ENCODE assay signal across 10 mouse cellular contexts in genomic region chr5:144015312-144015650, GRCm38 (mm10). TPM values are rescaled to one million over a fixed set of nuclear protein-coding genes. Genes with fewer than 3 reads are reported as not detected.
DNase-seq lines count a peak whose midpoint lies in the region; ATAC-seq and TF ChIP-seq lines count a peak whose summit lies in the region.
"Had no signal": no experiment of that assay in that cellular context is flagged by ENCODE, and none has a peak within 500 bp of the region (broad histone marks: within the 10 kb centered on the region; RNA-seq: fewer than 3 reads in every experiment).

No protein-coding gene starts in this region.

- no peaks in the 10 kb centered on the region for H3K27me3 ChIP-seq in heart, embryonic 16.5 days (ENCODE audit: control insufficient read depth, insufficient read depth, low read length)
- no peaks in the 10 kb centered on the region for H3K27me3 ChIP-seq in embryonic facial prominence, embryonic 10.5 days (replicated peaks; ENCODE audit: low read depth, poor library complexity, severe bottlenecking)
- H3K27me3 ChIP-seq in intestine, embryonic 15.5 days (replicated peaks): no peaks in the 10 kb centered on the region
- H3K27me3 ChIP-seq in midbrain, postnatal 0 days (ENCODE audit: insufficient read depth, low read length): no peaks in the 10 kb centered on the region

- no peaks in the 10 kb centered on the region for H3K9me3 ChIP-seq in heart, embryonic 16.5 days (replicated peaks; ENCODE audit: control insufficient read depth, low read length)
- no peaks in the 10 kb centered on the region for H3K9me3 ChIP-seq in embryonic facial prominence, embryonic 10.5 days
- H3K9me3 ChIP-seq in intestine, embryonic 15.5 days: no peaks in the 10 kb centered on the region
- no peaks in the 10 kb centered on the region for H3K9me3 ChIP-seq in midbrain, postnatal 0 days (ENCODE audit: low read length)

- TF ChIP-seq CTCF in midbrain, postnatal 0 days (IDR thresholded peaks at IDR 0.05): no peak

- peaks cover 4% of the 10 kb centered on the region for H3K4me1 ChIP-seq in heart, embryonic 16.5 days (ENCODE audit: control insufficient read depth, insufficient read depth, low read length)
- peaks cover 3% of the 10 kb centered on the region; the same call in 1 of the 2 replicates for H3K4me1 ChIP-seq in embryonic facial prominence, embryonic 10.5 days
- H3K4me1 ChIP-seq in intestine, embryonic 15.5 days (replicated peaks): no peaks in the 10 kb centered on the region
- no peaks in the 10 kb centered on the region for H3K4me1 ChIP-seq in midbrain, postnatal 0 days (ENCODE audit: insufficient read depth, low read length)

- no peak for ATAC-seq in heart, embryonic 16.5 days (replicated peaks; ENCODE audit: extremely low read depth, insufficient read depth, low FRiP score)
- peak; percentile 68 for ATAC-seq in intestine, embryonic 15.5 days
- 0 out of 2 replicates have a peak, but pooled peaks have one; percentile 21 for ATAC-seq in midbrain, postnatal 0 days (ENCODE audit: low FRiP score)
- no peak for ATAC-seq in CD4-positive, CD25-positive, alpha-beta regulatory T cell, adult 4 months

- H3K9ac ChIP-seq in heart, embryonic 16.5 days (ENCODE audit: low read length): no peak overlapping the region
- H3K9ac ChIP-seq in intestine, embryonic 15.5 days: no peak overlapping the region
- no peak overlapping the region for H3K9ac ChIP-seq in midbrain, postnatal 0 days (replicated peaks; ENCODE audit: low read length, poor library complexity, severe bottlenecking)

- 77% methylated on average over 3 of the region's 3 CpGs for WGBS in heart, embryonic 16.5 days
- 75% methylated on average over 3 of the region's 3 CpGs for WGBS in embryonic facial prominence, embryonic 10.5 days
- WGBS in intestine, embryonic 15.5 days: 59% methylated on average over 3 of the region's 3 CpGs
- WGBS in midbrain, postnatal 0 days: 80% methylated on average over 3 of the region's 3 CpGs

- no peak for DNase-seq in heart, postnatal 10 days
- DNase-seq in embryonic facial prominence, embryonic 10.5 days (ENCODE audit: low spot score): no peak
- DNase-seq in midbrain, postnatal 0 days (ENCODE audit: low spot score): no peak
- no peak for DNase-seq in spleen, postnatal 4 days (ENCODE audit: low spot score in 2 of 2)
- DNase-seq in left cerebral cortex, adult 8-10 months (ENCODE audit: low spot score in 2 of 2): no peak

- no peak overlapping the region for H3K27ac ChIP-seq in heart, embryonic 16.5 days (ENCODE audit: low read length)
- peak overlapping the region; percentile 92; the same call in 1 of the 2 replicates for H3K27ac ChIP-seq in embryonic facial prominence, embryonic 10.5 days (replicated peaks)
- H3K27ac ChIP-seq in intestine, embryonic 15.5 days: no peak overlapping the region
- H3K27ac ChIP-seq in midbrain, postnatal 0 days (ENCODE audit: low read depth, low read length): no peak overlapping the region

- no peak overlapping the region; the same call in 1 of the 2 replicates for H3K4me3 ChIP-seq in heart, embryonic 16.5 days (ENCODE audit: low read length)
- H3K4me3 ChIP-seq in embryonic facial prominence, embryonic 10.5 days: peak overlapping the region; percentile 93
- H3K4me3 ChIP-seq in intestine, embryonic 15.5 days (replicated peaks): no peak overlapping the region
- peak overlapping the region; percentile 82; the same call in 1 of the 2 replicates for H3K4me3 ChIP-seq in midbrain, postnatal 0 days (ENCODE audit: low read depth, low read length)

- H3K36me3 ChIP-seq in heart, embryonic 16.5 days (ENCODE audit: control insufficient read depth, insufficient read depth): peaks cover 19% of the 10 kb centered on the region
- peaks cover 24% of the 10 kb centered on the region for H3K36me3 ChIP-seq in embryonic facial prominence, embryonic 10.5 days (replicated peaks)
- peaks cover 4% of the 10 kb centered on the region; the same call in 1 of the 2 replicates for H3K36me3 ChIP-seq in intestine, embryonic 15.5 days
- H3K36me3 ChIP-seq in midbrain, postnatal 0 days (ENCODE audit: insufficient read depth, low read length): peaks cover 18% of the 10 kb centered on the region

- intact Hi-C loops in heart, postnatal 10 days (cut with DNase I): no loop called here

- peak overlapping the region; percentile 57 for H3K4me2 ChIP-seq in heart, embryonic 16.5 days (ENCODE audit: low read depth, low read length)
- peak overlapping the region; percentile 47 for H3K4me2 ChIP-seq in intestine, embryonic 15.5 days (replicated peaks)
- peak overlapping the region; percentile 42; the same call in 1 of the 2 replicates for H3K4me2 ChIP-seq in midbrain, postnatal 0 days (ENCODE audit: low read depth, low read length, poor library complexity, severe bottlenecking)

RNA-seq across cellular contexts. Expression of gene Ccz1, which starts 0.6 kb away (rescaled TPM):
- 49.9 and 57.6 TPM in 2 replicates for polyA plus RNA-seq in heart, embryonic 16.5 days (2015; fragmentation: Nextera tagmentation; extraction: Ambion mirVana)
- total RNA-seq in heart, postnatal 10 days (2021): 10 to 100 TPM; 36.0 to 39.6 TPM
- 91.4 and 99.3 TPM in 2 replicates for polyA plus RNA-seq in embryonic facial prominence, embryonic 10.5 days (2016; fragmentation: Nextera tagmentation; extraction: Ambion mirVana)
- 69.0 and 75.7 TPM in 2 replicates for polyA plus RNA-seq in intestine, embryonic 15.5 days (2015; fragmentation: Nextera tagmentation; extraction: Ambion mirVana)
- 46.9 and 72.6 TPM in 2 replicates for total RNA-seq in midbrain, postnatal 0 days (2014; rRNA removed)
- 69.3 and 70.3 TPM in 2 replicates for polyA plus RNA-seq in midbrain, postnatal 0 days (2015; fragmentation: Nextera tagmentation; extraction: Ambion mirVana)
- 10 to 100 TPM; 36.3 to 36.6 TPM for polyA plus RNA-seq in CD4-positive, CD25-positive, alpha-beta regulatory T cell, adult 4 months (2017; shearing (Covaris generic))
- 10 to 100 TPM; 39.1 to 44.3 (median 40.7) TPM for total RNA-seq in left cerebral cortex, adult 8-10 months (2022)

RNA-seq across cellular contexts. Expression of gene Ocm, which starts 11.2 kb away (rescaled TPM):
- polyA plus RNA-seq in heart, embryonic 16.5 days (2015; fragmentation: Nextera tagmentation; extraction: Ambion mirVana): 0.64 TPM in 1 of 2 replicates, not detected in the other
- total RNA-seq in heart, postnatal 10 days (2021): not detected
- polyA plus RNA-seq in embryonic facial prominence, embryonic 10.5 days (2016; fragmentation: Nextera tagmentation; extraction: Ambion mirVana): not detected in 2 replicates
- polyA plus RNA-seq in intestine, embryonic 15.5 days (2015; fragmentation: Nextera tagmentation; extraction: Ambion mirVana): not detected in 2 replicates
- total RNA-seq in midbrain, postnatal 0 days (2014; rRNA removed): not detected in 2 replicates
- polyA plus RNA-seq in midbrain, postnatal 0 days (2015; fragmentation: Nextera tagmentation; extraction: Ambion mirVana): 0.25 and 0.43 TPM in 2 replicates
- polyA plus RNA-seq in CD4-positive, CD25-positive, alpha-beta regulatory T cell, adult 4 months (2017; shearing (Covaris generic)): not detected
- total RNA-seq in left cerebral cortex, adult 8-10 months (2022): 1 to 10 TPM; 1.0 to 2.6 (median 1.1) TPM
- total RNA-seq: liver, adult 2 months; MEL had no signal
- polyA plus RNA-seq: liver, adult 2 months had no signal

Comparison
In these comparisons a context has a peak if more than half of its experiments do, and no peak if none do; other contexts are left out.
1. ATAC-seq: peak in intestine, embryonic 15.5 days (single experiment) and midbrain, postnatal 0 days (single experiment); none in heart, embryonic 16.5 days (single experiment) and CD4-positive, CD25-positive, alpha-beta regulatory T cell, adult 4 months (single experiment).
2. H3K4me3 ChIP-seq: peak in embryonic facial prominence, embryonic 10.5 days (single experiment) and midbrain, postnatal 0 days (single experiment); none in heart, embryonic 16.5 days (single experiment) and intestine, embryonic 15.5 days (single experiment).
3. Peak in every context shown above with its lines, with median percentiles within 50 percentile points of each other: H3K4me2 ChIP-seq.